Mouse (Mus musculus) heart, postnatal 10 days (tissue): ENCODE measurements at regions not wholly inside any gene's neighbourhood (a gene's known extent, or its start where the extent isn't known, plus 50 kb on each side); places are given as distances from the start of the nearest gene placed in this dataset.

Experiments
- DNase-seq, 2 experiments: peaks; one replicate each; pipeline ENCODE4 v3.0.0; 2021
- intact Hi-C: fragments of 180-260 bp; cut with DNase I; formaldehyde crosslinking; loops from one replicate; pipeline ENCODE4 v1.15.1; 2025

DNA sequence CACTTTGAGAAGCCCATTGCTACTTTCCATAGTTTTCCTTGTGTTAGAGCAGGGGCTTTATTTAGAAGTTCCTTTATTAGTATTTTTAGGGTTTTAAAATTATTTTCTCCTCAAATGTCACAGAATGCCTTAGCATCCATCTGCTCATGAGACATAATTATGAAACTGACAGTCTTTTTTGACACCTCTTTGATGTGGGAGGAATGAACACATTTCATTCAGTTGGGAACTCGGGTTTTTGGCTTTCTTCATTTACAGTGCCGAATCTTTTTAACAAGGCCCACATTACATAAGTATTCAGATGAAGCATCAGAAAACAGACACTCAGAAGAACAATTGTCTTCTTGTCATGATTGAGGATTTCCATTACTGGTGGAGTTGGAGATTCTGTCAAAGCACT lies 843.6 kb downstream of the Lrrtm4 start:
- no peak for DNase-seq
- intact Hi-C loops, result no loop called here

GRCm38 (mm10) chr6:80862741-80863140 lies 844.1 kb downstream of the Lrrtm4 start:
- intact Hi-C loops, result no loop called here

GRCm38 (mm10) chr6:80865809-80866603 lies 847.3 kb downstream of the Lrrtm4 start:
- intact Hi-C loops, result no loop called here
- DNase-seq, result no peak

More at GRCm38 (mm10) chr6:80862741-80863140, 844.1 kb downstream of the Lrrtm4 start:
- no peak for DNase-seq

- no peak for DNase-seq
- intact Hi-C loops, result no loop called here
Measured at GRCm38 (mm10) chr6:80885363-80885762, 866.7 kb downstream of the Lrrtm4 start.

GRCm38 (mm10) chr6:80905220-80905619 lies 886.5 kb downstream of the Lrrtm4 start:
- intact Hi-C loops, result no loop called here
- DNase-seq, result no peak

DNA sequence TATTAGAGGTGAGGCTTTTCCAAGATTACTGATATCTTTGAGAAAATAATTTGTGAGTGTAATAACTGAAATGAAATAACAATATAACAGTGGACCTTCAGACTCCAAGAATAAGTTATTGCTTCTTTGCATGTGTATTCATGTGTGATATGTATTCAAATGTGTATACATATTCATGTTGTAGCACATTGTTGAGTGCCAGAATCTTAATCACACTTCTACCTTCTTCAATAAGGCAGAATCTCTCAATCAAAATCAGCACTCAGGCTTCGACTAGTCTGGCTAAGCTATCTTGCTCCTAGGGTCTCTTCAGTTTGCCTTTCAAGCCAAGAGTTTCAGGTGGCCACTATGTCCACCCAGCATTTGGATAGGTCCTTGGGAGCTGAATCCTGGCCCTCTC lies 911.1 kb downstream of the Lrrtm4 start:
- DNase-seq, result no peak
- intact Hi-C loops, result no loop called here

DNA sequence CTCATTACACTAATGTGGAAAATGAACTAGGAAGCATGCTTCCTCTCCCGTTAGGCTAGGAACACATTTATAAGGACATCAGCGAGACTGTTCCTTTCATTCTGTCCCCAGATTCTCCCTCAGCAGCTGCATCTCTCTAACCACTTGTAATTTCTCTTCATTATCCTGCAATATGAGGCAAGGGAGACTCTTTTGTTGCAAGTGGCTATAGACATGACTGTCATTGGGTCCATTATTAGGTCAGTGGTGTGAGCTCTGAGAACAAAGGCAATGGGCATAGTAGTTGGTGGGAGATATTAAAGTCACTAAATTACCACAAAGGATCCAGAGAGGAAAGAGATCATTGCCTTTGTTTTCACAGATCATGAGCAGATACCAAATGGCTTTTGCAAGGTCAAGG lies 948.3 kb upstream of the Gcfc2 start:
- no peak for DNase-seq
- intact Hi-C loops, result no loop called here

- intact Hi-C loops, result no loop called here
Measured at GRCm38 (mm10) chr6:80993511-80993910, 930.0 kb upstream of the Gcfc2 start.

GRCm38 (mm10) chr6:81024531-81024930 lies 898.9 kb upstream of the Gcfc2 start:
- intact Hi-C loops, result no loop called here
- DNase-seq, result no peak

More at GRCm38 (mm10) chr6:80993511-80993910, 930.0 kb upstream of the Gcfc2 start:
- DNase-seq, result peak; percentile 7 to 15
